Mouse (Mus musculus): ENCODE measurements around the gene H2afj. TPM values are rescaled to one million over a fixed set of nuclear protein-coding genes. Genes with fewer than 3 reads are reported as not detected.

The H2afj gene
- total and polyA plus RNA-seq, 3 experiments = 17.4 to 479 (median 84.6) TPM

DNA sequence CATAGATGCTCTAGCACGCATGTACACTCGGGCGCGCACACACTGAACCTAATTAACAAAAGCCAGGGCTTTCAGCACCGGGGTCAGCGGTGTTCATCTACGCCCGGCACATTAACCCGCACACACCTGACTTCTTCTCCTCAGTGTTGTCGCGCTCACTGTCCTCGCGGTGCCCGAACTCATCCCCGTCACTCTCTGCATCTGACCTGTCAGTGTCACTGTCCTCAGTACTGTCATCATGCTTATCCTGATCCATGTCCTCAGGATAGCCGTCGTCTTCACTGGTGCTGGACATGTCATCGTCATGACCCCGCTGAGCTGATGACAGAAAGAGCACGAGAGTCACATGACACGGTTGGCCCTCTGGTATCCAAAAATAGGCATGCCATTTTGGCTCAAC is 12.3 kb downstream of the H2afj start:
- Histone ChIP-seq H3K9me3 (replicated peaks) (no peaks in the 10 kb centered on the region), H3K36me3 (replicated peaks) (peaks cover 93% of the 10 kb centered on the region), H3K4me3 (ENCODE audit: low read depth, low read length) (peak overlapping the region; percentile 18; the same call in 1 of the 2 replicates), H3K27me3 (ENCODE audit: insufficient read depth, low read length) (no peaks in the 10 kb centered on the region), H3K4me1 (ENCODE audit: insufficient read depth, low read depth, low read length) (peaks cover 42% of the 10 kb centered on the region)
- no peak for ATAC-seq (ENCODE audit: extremely low read depth, insufficient number of reproducible peaks, low FRiP score, poor library complexity, severe bottlenecking)
- TF ChIP-seq CTCF (IDR thresholded peaks at IDR 0.05; ENCODE audit: low read depth, low read length) (no peak), POLR2AphosphoS5 (IDR thresholded peaks at IDR 0.05; ENCODE audit: insufficient replicate concordance, low read depth, low read length) (no peak), GATA2 (IDR thresholded peaks at IDR 0.05; ENCODE audit: borderline replicate concordance, low read depth, low read length) (no peak), GATA1 (IDR thresholded peaks at IDR 0.05; ENCODE audit: borderline replicate concordance, low read length) (no peak), TAL1 (conservative IDR thresholded peaks at IDR 0.05; ENCODE audit: low read depth, low read length) (no peak)
- no peak for DNase-seq (ENCODE audit: low spot score)

DNA sequence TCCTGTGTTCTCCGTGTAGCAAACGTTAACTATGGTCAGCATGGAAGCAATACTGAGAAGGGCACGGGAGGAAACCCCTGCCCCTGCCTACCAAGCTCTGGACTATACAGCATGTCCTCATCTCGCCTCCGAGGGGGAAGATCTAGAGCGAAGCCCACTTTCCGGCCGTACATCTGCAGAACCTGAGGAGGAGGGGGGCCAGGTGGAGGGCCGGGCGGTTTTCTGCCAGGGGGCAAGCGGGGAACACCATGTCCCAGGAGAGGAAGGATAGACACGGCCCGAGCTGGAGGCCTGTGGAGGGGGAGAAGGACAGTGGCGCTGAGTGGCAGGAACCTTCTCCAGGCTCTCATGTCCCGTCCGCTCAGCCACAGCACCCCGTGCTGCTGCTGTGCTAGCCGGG is 13.0 kb downstream of the H2afj start:
- no peak for ATAC-seq (ENCODE audit: extremely low read depth, insufficient number of reproducible peaks, low FRiP score, poor library complexity, severe bottlenecking)
- H3K4me3 ChIP-seq (ENCODE audit: low read depth, low read length) = no peak overlapping the region
- peaks cover 90% of the 10 kb centered on the region for H3K36me3 ChIP-seq (replicated peaks)
- no peak for DNase-seq (ENCODE audit: low spot score)
- H3K27me3 ChIP-seq (ENCODE audit: insufficient read depth, low read length) = no peaks in the 10 kb centered on the region
- H3K4me1 ChIP-seq (ENCODE audit: insufficient read depth, low read depth, low read length) = peaks cover 43% of the 10 kb centered on the region
- H3K9me3 ChIP-seq (replicated peaks) = no peaks in the 10 kb centered on the region
- TF ChIP-seq GATA1 (IDR thresholded peaks at IDR 0.05; ENCODE audit: borderline replicate concordance, low read length) (no peak), TAL1 (conservative IDR thresholded peaks at IDR 0.05; ENCODE audit: low read depth, low read length) (no peak), GATA2 (IDR thresholded peaks at IDR 0.05; ENCODE audit: borderline replicate concordance, low read depth, low read length) (no peak), CTCF (IDR thresholded peaks at IDR 0.05; ENCODE audit: low read depth, low read length) (no peak), POLR2AphosphoS5 (IDR thresholded peaks at IDR 0.05; ENCODE audit: insufficient replicate concordance, low read depth, low read length) (no peak)

DNA sequence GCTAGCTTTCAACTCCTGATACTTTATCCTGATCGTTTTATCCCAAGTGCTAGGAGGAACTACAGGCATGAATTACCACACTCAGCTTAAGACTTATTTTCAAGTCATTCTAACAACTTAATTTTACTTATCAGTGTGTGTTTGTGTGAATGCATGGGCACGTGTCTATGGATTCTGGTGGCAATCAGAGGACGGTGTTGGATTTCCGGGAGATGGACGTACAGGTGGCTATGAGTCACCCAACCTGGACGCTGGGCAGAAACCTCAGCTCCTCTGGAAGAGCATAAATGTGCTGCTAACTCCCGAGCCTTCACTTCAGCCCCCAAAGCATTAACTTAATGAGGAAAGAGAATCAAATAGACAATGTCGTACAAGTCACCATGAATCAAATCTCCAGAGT is 16.9 kb downstream of the H2afj start:
- Histone ChIP-seq H3K27me3 (ENCODE audit: insufficient read depth, low read length) (no peaks in the 10 kb centered on the region), H3K4me1 (ENCODE audit: insufficient read depth, low read depth, low read length) (peaks cover 44% of the 10 kb centered on the region), H3K4me3 (ENCODE audit: low read depth, low read length) (no peak overlapping the region), H3K9me3 (replicated peaks) (no peaks in the 10 kb centered on the region), H3K36me3 (replicated peaks) (peaks cover 52% of the 10 kb centered on the region)
- TF ChIP-seq GATA2 (IDR thresholded peaks at IDR 0.05; ENCODE audit: borderline replicate concordance, low read depth, low read length) (no peak), CTCF (IDR thresholded peaks at IDR 0.05; ENCODE audit: low read depth, low read length) (no peak), POLR2AphosphoS5 (IDR thresholded peaks at IDR 0.05; ENCODE audit: insufficient replicate concordance, low read depth, low read length) (no peak), GATA1 (IDR thresholded peaks at IDR 0.05; ENCODE audit: borderline replicate concordance, low read length) (no peak), TAL1 (conservative IDR thresholded peaks at IDR 0.05; ENCODE audit: low read depth, low read length) (no peak)
- no peak for ATAC-seq (ENCODE audit: extremely low read depth, insufficient number of reproducible peaks, low FRiP score, poor library complexity, severe bottlenecking)
- DNase-seq (ENCODE audit: low spot score) = no peak

DNA sequence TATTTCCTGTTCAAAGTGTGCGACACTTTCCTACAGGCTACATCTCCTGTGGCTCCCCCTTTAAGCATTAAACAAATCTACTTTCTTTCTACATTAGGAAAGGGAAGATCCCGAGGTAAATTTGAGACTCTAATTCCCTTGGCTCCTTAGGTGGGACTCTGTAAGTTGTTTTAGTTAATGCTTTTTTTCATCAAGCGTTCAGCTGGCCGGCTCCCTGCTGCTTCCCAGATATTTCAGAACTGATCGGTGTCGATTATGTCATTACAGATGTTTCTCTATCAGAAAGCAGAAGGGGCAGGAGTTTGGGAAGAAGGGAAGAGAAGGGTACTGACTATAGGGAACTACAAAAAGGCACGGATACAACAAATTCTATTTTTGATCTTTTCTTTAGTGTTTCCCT is 19.1 kb downstream of the H2afj start:
- Histone ChIP-seq H3K4me1 (ENCODE audit: insufficient read depth, low read depth, low read length) (peaks cover 36% of the 10 kb centered on the region), H3K36me3 (replicated peaks) (peaks cover 31% of the 10 kb centered on the region), H3K4me3 (ENCODE audit: low read depth, low read length) (peak overlapping the region; percentile 93), H3K27me3 (ENCODE audit: insufficient read depth, low read length) (no peaks in the 10 kb centered on the region), H3K9me3 (replicated peaks) (no peaks in the 10 kb centered on the region)
- TF ChIP-seq TAL1 (conservative IDR thresholded peaks at IDR 0.05; ENCODE audit: low read depth, low read length) (no peak), GATA2 (IDR thresholded peaks at IDR 0.05; ENCODE audit: borderline replicate concordance, low read depth, low read length) (no peak), CTCF (IDR thresholded peaks at IDR 0.05; ENCODE audit: low read depth, low read length) (no peak)
- ATAC-seq (ENCODE audit: extremely low read depth, insufficient number of reproducible peaks, low FRiP score, poor library complexity, severe bottlenecking) (no peak), DNase-seq (ENCODE audit: low spot score) (no peak)

DNA sequence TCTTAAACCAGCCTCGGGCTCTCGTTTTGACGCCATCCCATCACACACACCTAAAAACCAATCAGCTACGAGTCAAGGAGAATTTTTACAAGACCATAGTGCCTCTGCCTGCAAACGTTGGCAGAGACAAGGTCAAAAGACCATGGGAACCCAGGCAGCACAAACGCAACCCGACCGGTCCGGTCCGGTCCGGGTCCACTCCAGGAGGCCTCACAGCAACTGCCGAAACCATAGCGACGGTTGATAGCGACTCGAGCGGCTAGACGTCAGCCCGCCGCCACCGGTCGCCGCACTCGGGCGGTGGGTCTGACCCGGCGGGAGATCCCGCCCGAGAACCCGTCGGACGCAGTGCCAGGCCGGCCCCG is 19.5 kb downstream of the H2afj start, which contains the start of gene BC049715:
BC049715 (plus strand) TSS at position 111 of the 365 bp plus-strand sequence.
- DNase-seq (ENCODE audit: low spot score) = no peak
- peaks cover 33% of the 10 kb centered on the region for H3K4me1 ChIP-seq (ENCODE audit: insufficient read depth, low read depth, low read length)
- H3K4me3 ChIP-seq (ENCODE audit: low read depth, low read length) = peak within 1 kb of the TSS; percentile 93
- H3K9me3 ChIP-seq (replicated peaks) = no peaks in the 10 kb centered on the region
- ATAC-seq (ENCODE audit: extremely low read depth, insufficient number of reproducible peaks, low FRiP score, poor library complexity, severe bottlenecking) = no peak
- TF ChIP-seq GATA1 (IDR thresholded peaks at IDR 0.05; ENCODE audit: borderline replicate concordance, low read length) (no peak), GATA2 (IDR thresholded peaks at IDR 0.05; ENCODE audit: borderline replicate concordance, low read depth, low read length) (no peak), POLR2AphosphoS5 (IDR thresholded peaks at IDR 0.05; ENCODE audit: insufficient replicate concordance, low read depth, low read length) (no peak)
- H3K36me3 ChIP-seq (replicated peaks) = peaks cover 27% of the 10 kb centered on the region
- H3K27me3 ChIP-seq (ENCODE audit: insufficient read depth, low read length) = no peaks in the 10 kb centered on the region

DNA sequence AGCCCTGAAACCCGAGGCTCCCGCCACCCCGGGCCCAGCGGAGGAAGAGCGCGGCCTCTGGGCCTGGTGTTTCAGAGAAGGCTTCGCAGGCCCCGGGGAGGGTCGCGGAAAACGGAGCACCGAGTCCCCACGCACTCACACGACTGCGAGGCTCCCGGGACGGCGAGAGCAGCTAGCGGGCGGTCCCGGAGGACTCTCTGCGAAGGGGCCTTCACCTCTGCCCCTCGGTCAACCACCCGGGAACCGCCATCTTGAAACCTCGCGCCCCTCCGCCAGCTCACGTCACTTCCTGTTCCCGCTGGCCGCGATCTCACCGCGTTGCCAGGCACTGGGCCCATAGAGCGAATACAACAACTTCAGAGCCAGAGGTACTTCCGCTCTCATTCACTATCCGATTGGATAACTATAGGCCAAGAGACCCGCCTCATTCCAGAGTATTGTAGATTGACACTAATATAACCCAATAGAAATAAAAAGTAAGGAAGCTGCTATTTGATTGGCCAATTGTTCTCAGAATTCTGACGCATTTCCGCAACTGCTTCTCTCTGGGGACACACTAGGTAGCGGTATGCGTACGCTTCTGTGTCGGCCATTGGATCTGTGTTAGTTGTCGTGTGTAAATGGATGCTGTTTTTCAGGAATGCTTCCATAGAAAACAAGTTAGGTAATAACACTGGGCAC is 20.0 kb downstream of the H2afj start, which contains the start of gene Wbp11:
Wbp11 (minus strand) TSS at position 353 of the 681 bp plus-strand sequence.
- Histone ChIP-seq H3K4me1 (ENCODE audit: insufficient read depth, low read depth, low read length) (peaks cover 32% of the 10 kb centered on the region), H3K9me3 (replicated peaks) (no peaks in the 10 kb centered on the region), H3K27me3 (ENCODE audit: insufficient read depth, low read length) (no peaks in the 10 kb centered on the region), H3K4me3 (ENCODE audit: low read depth, low read length) (peak within 1 kb of the TSS; percentile 93), H3K36me3 (replicated peaks) (peaks cover 22% of the 10 kb centered on the region)
- ATAC-seq (ENCODE audit: extremely low read depth, insufficient number of reproducible peaks, low FRiP score, poor library complexity, severe bottlenecking) (peak; percentile 99), DNase-seq (ENCODE audit: low spot score) (peak; percentile 91)
- TF ChIP-seq GATA1 (IDR thresholded peaks at IDR 0.05; ENCODE audit: borderline replicate concordance, low read length) = no peak
- TF ChIP-seq TAL1 (conservative IDR thresholded peaks at IDR 0.05; ENCODE audit: low read depth, low read length) = no peak
- no peak for TF ChIP-seq GATA2 (IDR thresholded peaks at IDR 0.05; ENCODE audit: borderline replicate concordance, low read depth, low read length)
- no peak for TF ChIP-seq CTCF (IDR thresholded peaks at IDR 0.05; ENCODE audit: low read depth, low read length)
- no peak for TF ChIP-seq POLR2AphosphoS5 (IDR thresholded peaks at IDR 0.05; ENCODE audit: insufficient replicate concordance, low read depth, low read length)

Measured in G1E (cell line).